Mouse (Mus musculus) spleen, postnatal 36 days (tissue): ENCODE measurements around the gene Snx29.
A peak's percentile ranks its signal among the peaks of the same experiment; 100 is the strongest.

ENCODE experiments used
- DNase-seq, 2 experiments: peaks; one replicate each; pipeline ENCODE4 v3.0.0; 2022; ENCODE audit warnings: low spot score in 2 of 2, mixed read lengths in 1 of 2

The Snx29 gene

DNA sequence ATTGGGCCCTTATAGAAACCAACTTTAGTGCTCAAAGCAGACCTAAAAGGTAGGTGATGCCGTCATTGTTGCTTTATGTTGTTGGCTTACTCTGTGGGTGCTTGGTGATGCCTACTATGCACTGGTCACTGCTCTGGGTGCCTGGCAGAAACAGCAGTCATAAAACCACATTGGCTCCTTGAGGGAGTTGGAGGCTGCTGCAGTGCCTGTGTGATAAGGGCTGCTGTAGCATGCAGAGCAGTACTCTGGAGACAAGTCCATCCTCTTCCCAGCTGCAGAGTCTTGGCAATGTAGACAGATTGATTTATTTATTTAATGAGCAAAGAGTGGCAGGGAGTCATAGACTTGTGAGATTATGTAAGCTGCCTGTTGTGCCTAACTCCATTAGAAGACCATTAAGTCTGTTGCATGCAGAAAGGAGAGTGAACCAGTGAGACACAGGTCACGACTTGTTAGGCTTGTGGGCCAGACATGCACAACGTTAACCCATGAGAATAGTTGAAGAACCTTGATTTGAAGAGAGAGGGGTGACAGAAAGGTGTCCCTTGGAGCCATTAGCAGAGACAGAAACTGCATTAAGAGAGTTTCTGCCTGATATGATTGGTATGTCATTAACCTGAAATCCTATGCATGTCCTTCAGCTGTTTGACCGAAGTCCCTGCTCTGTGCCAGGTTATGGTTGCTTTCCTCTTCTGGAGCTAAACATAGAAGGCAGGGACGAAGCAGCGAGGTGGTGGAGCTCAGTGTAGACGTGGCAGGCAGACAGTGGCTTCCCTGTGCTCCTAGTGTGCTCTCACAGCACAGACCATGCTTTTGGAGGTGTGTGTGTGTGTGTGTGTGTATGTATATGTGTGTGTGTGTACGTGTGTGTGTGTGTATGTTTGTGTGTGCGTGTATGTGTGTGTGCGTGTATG lies 267.3 kb downstream of the Snx29 start:
- DNase-seq = no peak

GRCm38 (mm10) chr16:11596599-11596998 lies 273.9 kb downstream of the Snx29 start:
- DNase-seq = no peak

GRCm38 (mm10) chr16:11597769-11598168 lies 275.1 kb downstream of the Snx29 start:
- no peak for DNase-seq

- DNase-seq = no peak
Observed at GRCm38 (mm10) chr16:11599523-11599922, 276.8 kb downstream of the Snx29 start.

DNA sequence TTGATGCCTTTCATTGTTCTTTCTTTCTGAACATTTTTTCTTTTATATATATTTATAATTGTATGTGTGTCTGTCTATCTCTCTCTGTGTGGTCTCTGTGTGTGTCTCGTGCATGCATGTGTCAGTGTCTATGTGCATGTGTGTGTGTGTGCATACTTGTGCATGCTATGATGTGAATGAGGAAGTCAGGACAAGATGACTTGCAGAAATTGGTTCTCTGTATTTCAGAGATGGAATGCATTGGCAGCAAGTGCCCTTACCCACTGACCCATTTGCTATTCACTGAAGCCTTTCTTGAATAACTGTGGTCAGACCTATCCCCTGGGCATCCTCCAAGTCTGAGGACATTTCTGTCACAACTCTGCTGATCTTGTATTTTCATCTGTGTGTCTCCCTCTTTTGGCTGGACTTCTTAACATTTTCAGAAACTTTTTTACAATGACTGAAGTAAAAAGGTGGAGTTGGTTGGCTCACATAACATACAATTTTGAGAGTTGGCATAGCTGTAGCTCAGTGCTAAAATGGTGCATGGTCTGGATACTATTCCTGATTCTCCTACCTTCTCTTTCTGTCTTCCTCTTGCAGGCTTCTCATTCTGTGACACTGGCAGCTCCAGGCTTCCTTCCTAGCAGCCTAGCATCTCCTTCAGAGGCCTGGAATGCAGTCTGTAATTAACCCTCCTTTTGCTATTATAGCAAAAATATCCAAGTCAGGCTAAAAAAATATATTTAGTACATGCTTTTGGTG lies 278.8 kb downstream of the Snx29 start:
- DNase-seq = no peak

DNA sequence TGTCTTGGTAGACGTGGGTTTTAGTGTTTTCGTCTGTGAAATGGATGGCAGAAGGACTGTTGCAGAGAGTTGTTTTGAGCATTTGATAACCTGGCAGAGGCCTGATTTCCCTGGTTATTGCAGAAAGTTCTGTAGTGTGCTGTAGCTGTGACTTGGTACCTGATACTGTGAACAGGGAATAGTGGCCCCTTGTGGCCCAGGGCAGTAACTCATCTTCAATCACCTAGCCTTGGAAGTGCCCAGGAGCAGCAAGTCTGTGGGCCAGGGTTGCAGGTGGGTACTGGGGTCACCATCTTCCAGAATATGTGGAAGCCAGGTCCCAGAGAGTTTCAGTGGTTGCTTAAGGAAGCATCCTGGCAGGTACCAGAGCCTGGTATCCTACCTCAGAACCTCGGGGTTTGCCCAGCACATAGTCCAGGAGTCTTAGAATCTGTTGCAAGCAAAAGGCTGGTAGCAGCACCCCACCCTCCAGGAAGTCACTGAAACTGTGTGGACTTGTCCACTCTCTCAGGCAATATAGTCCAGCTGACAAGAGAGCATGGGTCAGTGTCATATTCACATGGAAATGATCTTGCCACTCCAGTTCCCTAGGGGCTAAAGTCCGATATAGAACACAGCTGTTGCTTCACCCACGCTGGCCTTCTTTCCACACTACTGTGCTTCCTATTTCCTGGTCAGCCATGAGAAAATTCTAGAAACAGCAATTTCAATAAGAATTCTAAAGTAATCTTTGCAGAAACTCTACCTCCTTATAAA lies 281.1 kb downstream of the Snx29 start:
- DNase-seq = peak; percentile 12 to 17

- DNase-seq = no peak
Observed at GRCm38 (mm10) chr16:11612526-11613126, 289.9 kb downstream of the Snx29 start.

DNA sequence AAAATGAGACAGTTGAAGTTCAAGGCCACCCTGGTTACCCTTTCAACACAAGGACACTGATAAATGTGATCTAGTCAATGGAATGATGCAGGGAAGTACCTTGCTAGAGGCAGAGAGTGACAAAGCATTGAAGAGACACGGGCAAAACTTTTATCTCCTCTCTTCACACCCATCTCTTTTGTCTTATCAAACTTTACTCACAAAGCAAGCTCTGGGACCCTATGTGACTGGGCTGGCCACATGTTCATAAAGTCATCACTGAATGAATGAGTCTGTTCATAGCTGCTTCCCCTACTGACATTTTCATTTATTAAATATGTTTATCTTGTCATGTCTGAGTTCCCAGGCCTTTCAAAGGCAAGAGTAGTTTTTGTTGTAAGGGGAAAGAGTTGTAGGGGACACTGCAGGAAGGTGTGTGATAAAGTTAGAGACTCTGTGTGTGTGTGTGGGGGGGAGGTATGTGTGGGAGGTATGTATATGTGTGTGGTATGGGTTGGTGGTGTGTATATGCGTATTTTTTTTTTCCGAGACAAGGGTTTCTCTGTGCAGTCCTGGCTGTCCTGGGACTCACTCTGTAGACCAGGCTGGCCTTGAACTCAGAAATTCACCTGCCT lies 291.8 kb downstream of the Snx29 start:
- no peak for DNase-seq

DNA sequence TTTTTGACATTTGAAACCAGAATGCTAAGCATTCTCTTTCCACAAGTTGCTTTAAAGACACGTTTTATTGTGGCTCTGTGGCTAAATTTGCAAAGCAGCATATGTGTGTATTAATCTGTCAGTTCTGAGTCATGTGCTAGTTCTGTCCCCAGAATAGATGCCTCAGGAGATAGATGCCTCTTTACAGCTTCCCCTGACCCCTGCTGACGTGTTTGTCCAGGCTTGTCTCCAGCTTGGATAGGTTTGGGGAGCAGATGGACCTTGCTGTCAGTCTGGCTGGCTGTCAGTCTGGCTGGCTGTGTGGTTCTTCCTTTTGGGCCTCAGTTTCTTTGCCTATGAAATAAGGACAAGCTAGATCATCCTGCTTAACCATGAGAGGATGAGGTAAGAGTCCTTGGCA lies 292.9 kb downstream of the Snx29 start:
- DNase-seq = no peak

GRCm38 (mm10) chr16:11619951-11620350 lies 297.2 kb downstream of the Snx29 start:
- no peak for DNase-seq

DNA sequence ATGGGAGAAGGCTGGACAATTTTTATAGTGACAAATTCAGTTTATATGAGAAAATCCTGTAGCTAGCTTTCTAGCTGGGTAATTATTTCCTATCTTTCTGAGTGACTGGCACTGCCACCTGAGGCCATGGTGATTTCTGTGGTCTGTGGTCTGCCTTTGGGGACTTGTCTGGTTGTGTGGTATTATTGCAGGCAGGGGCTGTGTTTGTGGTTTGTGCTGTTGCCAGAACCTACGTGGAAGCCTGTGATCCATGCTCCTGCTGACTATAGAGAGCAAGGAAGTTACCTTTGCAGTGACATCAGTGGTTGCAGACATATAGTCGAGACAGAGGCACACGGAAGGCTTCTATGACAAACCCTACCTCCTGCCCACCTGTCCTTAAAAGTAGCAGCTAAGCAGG lies 298.3 kb downstream of the Snx29 start:
- no peak for DNase-seq

DNA sequence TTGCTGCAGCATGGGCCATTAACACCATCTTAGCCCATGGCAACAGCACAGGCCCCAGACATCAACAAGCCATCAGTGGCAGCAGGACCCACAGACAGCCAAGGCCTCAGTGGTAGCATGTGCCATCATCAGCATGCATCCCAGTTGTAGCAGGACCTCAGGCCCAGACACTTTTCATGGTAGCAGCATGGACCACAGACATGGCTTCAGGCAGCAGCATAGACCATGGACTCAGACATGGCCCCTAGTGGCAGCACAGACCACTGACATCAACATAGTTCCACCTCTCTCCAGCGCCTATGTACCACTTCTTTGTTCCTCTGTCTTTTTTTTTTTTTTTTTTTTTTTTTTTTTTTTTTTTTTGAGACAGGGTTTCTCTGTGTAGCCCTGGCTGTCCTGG lies 299.0 kb downstream of the Snx29 start:
- DNase-seq = no peak

GRCm38 (mm10) chr16:11623032-11623431 lies 300.3 kb downstream of the Snx29 start:
- no peak for DNase-seq

DNA sequence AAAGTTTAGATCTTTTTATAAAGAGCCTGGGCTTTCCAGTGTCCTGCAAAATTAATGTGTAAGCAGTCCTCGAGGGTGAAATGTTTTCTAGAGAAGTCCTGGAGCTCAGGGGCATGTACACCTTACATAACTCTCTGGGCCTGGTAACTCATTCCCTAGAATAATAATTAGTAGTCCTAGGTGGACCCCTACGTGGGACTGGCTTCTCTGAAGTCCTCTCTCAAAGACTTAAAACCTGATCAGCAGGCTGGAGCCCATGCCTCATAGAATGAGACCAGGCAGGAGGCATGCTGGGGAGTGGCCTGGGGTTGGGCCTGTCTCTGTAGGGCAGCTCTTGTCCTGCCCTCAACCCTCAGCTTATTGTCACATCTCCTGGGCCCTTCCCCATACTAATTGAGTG lies 301.4 kb downstream of the Snx29 start:
- no peak for DNase-seq

GRCm38 (mm10) chr16:11626004-11626481 lies 303.3 kb downstream of the Snx29 start:
- DNase-seq = no peak

DNA sequence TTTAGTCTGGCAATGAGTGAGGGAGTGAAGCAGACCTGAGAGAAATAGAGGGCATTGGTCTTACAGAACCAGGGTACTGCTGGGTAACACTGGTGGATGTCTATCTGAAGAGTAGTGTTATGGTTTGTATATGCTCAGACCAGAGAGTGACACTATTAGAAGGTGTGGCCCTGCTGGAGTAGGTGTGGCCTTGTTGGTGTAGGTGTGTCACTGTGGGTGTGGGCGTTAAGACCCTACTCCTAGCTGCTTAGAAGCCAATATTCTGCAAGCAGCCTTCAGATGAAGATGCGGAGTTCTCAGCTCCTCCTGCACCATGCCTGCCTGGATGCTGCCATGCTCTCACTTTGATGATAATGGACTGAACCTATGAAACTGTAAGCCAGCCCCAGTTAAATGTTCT lies 303.9 kb downstream of the Snx29 start:
- DNase-seq = no peak

GRCm38 (mm10) chr16:11627866-11628638 lies 305.3 kb downstream of the Snx29 start:
- no peak for DNase-seq

GRCm38 (mm10) chr16:11629704-11630103 lies 307.0 kb downstream of the Snx29 start:
- DNase-seq = no peak

DNA sequence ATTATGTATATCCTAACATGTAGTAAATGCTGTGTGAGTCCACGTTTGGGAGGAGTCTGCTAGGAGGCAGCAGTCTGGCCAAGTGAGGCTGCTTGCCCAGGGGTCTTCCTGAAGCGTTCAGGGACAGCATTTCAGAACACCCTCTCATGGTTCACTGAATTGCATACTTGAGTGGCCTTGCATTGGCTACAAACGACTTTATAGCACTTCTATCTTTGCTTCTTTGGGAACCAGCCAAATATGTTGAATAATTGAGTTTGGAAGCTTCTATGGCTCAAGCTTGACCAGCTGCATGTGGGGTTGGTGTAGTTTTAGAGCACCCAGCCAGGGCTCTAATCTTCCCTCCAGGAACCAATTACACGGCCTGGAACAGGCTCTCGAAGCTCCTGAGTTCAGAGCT lies 307.8 kb downstream of the Snx29 start:
- DNase-seq = no peak

GRCm38 (mm10) chr16:11632205-11632747 lies 309.6 kb downstream of the Snx29 start:
- no peak for DNase-seq
